Mouse (Mus musculus) MEL (cell line): ENCODE results near the gene Mtss1l.

Experiments
- BHLHE40 ChIP-seq: IDR thresholded peaks from 2 replicates; pipeline ENCODE4 v1.6.1; 2012; ENCODE audit warnings: low read depth, mild to moderate bottlenecking, inconsistent platforms, low read length, improper control_type of control experiment, borderline replicate concordance
- CTCF ChIP-seq, 3 experiments: IDR thresholded peaks in 2 of 3; conservative IDR thresholded peaks in 1 of 3; 2 replicates each; pipeline ENCODE4 v1.5.1; 2011 to 2012; ENCODE audit warnings: low read length in 3 of 3, low read depth in 2 of 3, mild to moderate bottlenecking in 2 of 3, improper control_type of control experiment in 1 of 3, inconsistent platforms in 1 of 3, mixed read lengths in 1 of 3, moderate library complexity in 1 of 3; ENCODE audit not compliant: control insufficient read depth in 1 of 3, insufficient read depth in 1 of 3, poor library complexity in 1 of 3, severe bottlenecking in 1 of 3
- EP300 ChIP-seq, 2 experiments: IDR thresholded peaks; 2 replicates each; pipeline ENCODE4 v1.6.1; 2011; ENCODE audit warnings: improper control_type of control experiment in 2 of 2, low read length in 2 of 2, low read depth in 1 of 2, mild to moderate bottlenecking in 1 of 2
- GATA1 ChIP-seq: IDR thresholded peaks from 2 replicates; pipeline ENCODE4 v1.6.1; 2011; ENCODE audit warnings: low read depth, low read length, improper control_type of control experiment
- JUND ChIP-seq: IDR thresholded peaks from 2 replicates; pipeline ENCODE4 v1.6.1; 2011; ENCODE audit warnings: low read depth, mild to moderate bottlenecking, improper control_type of control experiment, low read length
- MAFK ChIP-seq: IDR thresholded peaks from 2 replicates; pipeline ENCODE4 v1.6.1; 2011; ENCODE audit warnings: low read depth, mild to moderate bottlenecking, low read length, improper control_type of control experiment, borderline replicate concordance
- POLR2A ChIP-seq, 2 experiments: IDR thresholded peaks; 2 replicates each; pipeline ENCODE4 v1.6.1; 2011 to 2012; ENCODE audit warnings: low read length in 2 of 2, mild to moderate bottlenecking in 2 of 2, control low read depth in 1 of 2, improper control_type of control experiment in 1 of 2, low read depth in 1 of 2, moderate library complexity in 1 of 2; ENCODE audit not compliant: control insufficient read depth in 1 of 2, insufficient read depth in 1 of 2, poor library complexity in 1 of 2
- POLR2AphosphoS5 ChIP-seq: IDR thresholded peaks from 2 replicates; pipeline ENCODE4 v1.6.1; 2012; ENCODE audit warnings: low read depth, borderline replicate concordance, mild to moderate bottlenecking, inconsistent platforms, low read length, moderate library complexity, mixed read lengths
- ZMIZ1 ChIP-seq: IDR thresholded peaks from 2 replicates; pipeline ENCODE4 v1.6.1; 2012; ENCODE audit warnings: low read depth, mild to moderate bottlenecking, inconsistent platforms, low read length, improper control_type of control experiment, moderate library complexity
- ZNF384 ChIP-seq: IDR thresholded peaks from 2 replicates; pipeline ENCODE4 v1.6.1; 2012; ENCODE audit warnings: low read depth, mild to moderate bottlenecking, inconsistent platforms, low read length, improper control_type of control experiment

DNA sequence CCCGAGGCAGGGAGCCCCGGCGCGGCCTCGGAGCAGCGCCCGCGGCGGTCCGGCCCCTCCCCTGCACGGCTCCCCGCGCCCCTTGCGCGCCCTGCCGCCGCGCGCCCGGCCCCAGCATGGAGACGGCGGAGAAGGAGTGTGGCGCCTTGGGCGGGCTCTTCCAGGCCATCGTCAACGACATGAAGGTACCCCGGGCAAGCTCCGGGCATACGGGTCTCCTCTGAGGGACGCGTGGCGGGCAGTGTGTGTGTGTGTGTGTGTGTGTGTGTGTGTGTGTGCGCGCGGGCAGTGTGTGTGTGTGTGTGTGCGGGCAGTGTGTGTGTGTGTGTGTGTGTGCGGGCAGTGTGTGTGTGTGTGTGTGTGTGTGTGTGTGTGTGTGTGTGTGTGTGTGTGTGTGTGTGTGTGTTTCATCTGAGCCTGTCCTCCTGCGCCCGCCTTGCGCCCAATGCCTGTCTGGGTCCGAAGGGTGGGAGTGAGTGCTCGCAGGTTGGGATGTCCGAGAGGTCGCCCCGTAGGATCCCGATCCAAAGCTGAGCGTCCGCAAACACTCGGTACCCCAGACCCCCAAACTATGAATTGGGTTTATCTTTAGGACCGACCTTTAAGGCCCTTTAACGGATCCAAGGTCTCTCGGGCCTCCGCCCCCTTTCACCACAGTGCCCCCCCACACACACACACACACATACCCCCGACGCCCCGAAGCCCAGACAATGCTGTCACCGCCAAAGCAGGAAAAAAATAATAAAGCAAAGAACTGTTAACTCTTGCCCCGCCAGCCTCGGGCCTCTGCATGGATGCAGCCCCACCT is 534 bp downstream of the Mtss1l start:
- TF ChIP-seq POLR2A (IDR thresholded peaks at IDR 0.05; ENCODE audit: control insufficient read depth in 1 of 2, insufficient read depth in 1 of 2, low read depth in 1 of 2, low read length in 2 of 2, poor library complexity in 1 of 2) (peak in 1 of 2 experiments; percentile 31; a peak in 1 of 4 replicates), EP300 (IDR thresholded peaks at IDR 0.05; ENCODE audit: low read depth in 1 of 2, low read length in 2 of 2) (no peak), ZNF384 (no peak), CTCF (IDR thresholded peaks at IDR 0.05 in 2 of 3, conservative IDR thresholded peaks at IDR 0.05 in 1 of 3; ENCODE audit: control insufficient read depth in 1 of 3, insufficient read depth in 1 of 3, low read depth in 2 of 3, low read length in 3 of 3, poor library complexity in 1 of 3, severe bottlenecking in 1 of 3) (no peak), ZMIZ1 (no peak), MAFK (no peak), JUND (no peak), GATA1 (no peak), POLR2AphosphoS5 (no peak), BHLHE40 (no peak)
